In genomic region chr14:25460801-25461675, GRCm38 (mm10) we compare ENCODE assay signal across 8 mouse cellular contexts. TPM values are rescaled to one million over a fixed set of nuclear protein-coding genes. Genes with fewer than 3 reads are reported as not detected.
DNase-seq lines count a peak whose midpoint lies in the region; ATAC-seq lines count a peak whose summit lies in the region.

No protein-coding gene starts in this region.

- no peaks in the 10 kb centered on the region for H3K27me3 ChIP-seq in embryonic facial prominence, embryonic 10.5 days (replicated peaks; ENCODE audit: low read depth, poor library complexity, severe bottlenecking)
- H3K27me3 ChIP-seq in heart, embryonic 12.5 days (replicated peaks): no peaks in the 10 kb centered on the region
- no peaks in the 10 kb centered on the region for H3K27me3 ChIP-seq in kidney, embryonic 16.5 days (ENCODE audit: insufficient read depth, low read length)
- H3K27me3 ChIP-seq in midbrain, embryonic 15.5 days (replicated peaks): no peaks in the 10 kb centered on the region
- no peaks in the 10 kb centered on the region for H3K27me3 ChIP-seq in stomach, embryonic 14.5 days (ENCODE audit: control insufficient read depth, insufficient read depth, low read length)

- no peaks in the 10 kb centered on the region for H3K9me3 ChIP-seq in embryonic facial prominence, embryonic 10.5 days
- H3K9me3 ChIP-seq in heart, embryonic 12.5 days (replicated peaks): no peaks in the 10 kb centered on the region
- H3K9me3 ChIP-seq in kidney, embryonic 16.5 days (ENCODE audit: low read length): no peaks in the 10 kb centered on the region
- no peaks in the 10 kb centered on the region for H3K9me3 ChIP-seq in midbrain, embryonic 15.5 days
- no peaks in the 10 kb centered on the region for H3K9me3 ChIP-seq in stomach, embryonic 14.5 days (ENCODE audit: control insufficient read depth, low read depth, low read length)

- no peaks in the 10 kb centered on the region for H3K36me3 ChIP-seq in embryonic facial prominence, embryonic 10.5 days (replicated peaks)
- H3K36me3 ChIP-seq in heart, embryonic 12.5 days: no peaks in the 10 kb centered on the region
- no peaks in the 10 kb centered on the region for H3K36me3 ChIP-seq in kidney, embryonic 16.5 days (ENCODE audit: insufficient read depth, low read length)
- H3K36me3 ChIP-seq in midbrain, embryonic 15.5 days (replicated peaks): no peaks in the 10 kb centered on the region
- no peaks in the 10 kb centered on the region for H3K36me3 ChIP-seq in stomach, embryonic 14.5 days (ENCODE audit: control insufficient read depth, insufficient read depth, low read length)

- peak overlapping the region; percentile 97 for H3K4me3 ChIP-seq in embryonic facial prominence, embryonic 10.5 days
- peak overlapping the region; percentile 79 for H3K4me3 ChIP-seq in heart, embryonic 12.5 days
- peak overlapping the region; percentile 99 for H3K4me3 ChIP-seq in kidney, embryonic 16.5 days (ENCODE audit: low read length)
- peak overlapping the region; percentile 98 for H3K4me3 ChIP-seq in midbrain, embryonic 15.5 days
- H3K4me3 ChIP-seq in stomach, embryonic 14.5 days (ENCODE audit: low read depth, low read length): peak overlapping the region; percentile 89

- peak; percentile 69 for DNase-seq in urinary bladder, adult 2 months (ENCODE audit: low spot score)
- no peak for DNase-seq in urinary bladder, postnatal 10 days (ENCODE audit: low spot score)
- DNase-seq in embryonic facial prominence, embryonic 10.5 days (ENCODE audit: low spot score): peak; percentile 81
- DNase-seq in liver: peak; percentile 38

- WGBS in embryonic facial prominence, embryonic 10.5 days: under 1% methylated on average over 42 of the region's 42 CpGs
- WGBS in heart, embryonic 12.5 days: under 1% methylated on average over 42 of the region's 42 CpGs
- under 1% methylated on average over 42 of the region's 42 CpGs for WGBS in kidney, embryonic 16.5 days
- WGBS in midbrain, embryonic 15.5 days: under 1% methylated on average over 42 of the region's 42 CpGs
- WGBS in stomach, embryonic 14.5 days: under 1% methylated on average over 40 of the region's 42 CpGs

- no peak for ATAC-seq in heart, embryonic 12.5 days (ENCODE audit: insufficient number of reproducible peaks, low FRiP score)
- ATAC-seq in kidney, embryonic 16.5 days (ENCODE audit: low FRiP score, low TSS enrichment): no peak
- ATAC-seq in midbrain, embryonic 15.5 days (replicated peaks): no peak
- no peak for ATAC-seq in stomach, embryonic 14.5 days (ENCODE audit: insufficient number of reproducible peaks, insufficient read depth, low FRiP score, low read depth)

- peak overlapping the region; percentile 91 for H3K4me2 ChIP-seq in heart, embryonic 12.5 days
- H3K4me2 ChIP-seq in kidney, embryonic 16.5 days (replicated peaks; ENCODE audit: low read depth, low read length): peak overlapping the region; percentile 81
- H3K4me2 ChIP-seq in midbrain, embryonic 15.5 days: peak overlapping the region; percentile 74
- H3K4me2 ChIP-seq in stomach, embryonic 14.5 days (replicated peaks; ENCODE audit: low read depth, low read length): peak overlapping the region; percentile 76

- peaks cover 85% of the 10 kb centered on the region for H3K4me1 ChIP-seq in embryonic facial prominence, embryonic 10.5 days
- peaks cover 65% of the 10 kb centered on the region for H3K4me1 ChIP-seq in heart, embryonic 12.5 days (replicated peaks)
- peaks cover 64% of the 10 kb centered on the region for H3K4me1 ChIP-seq in kidney, embryonic 16.5 days (ENCODE audit: insufficient read depth, low read length)
- H3K4me1 ChIP-seq in midbrain, embryonic 15.5 days: peaks cover 68% of the 10 kb centered on the region
- peaks cover 53% of the 10 kb centered on the region for H3K4me1 ChIP-seq in stomach, embryonic 14.5 days (ENCODE audit: control insufficient read depth, insufficient read depth, low read length)

- peak overlapping the region; percentile 99 for H3K27ac ChIP-seq in embryonic facial prominence, embryonic 10.5 days (replicated peaks)
- H3K27ac ChIP-seq in heart, embryonic 12.5 days (ENCODE audit: poor library complexity, severe bottlenecking): peak overlapping the region; percentile 99
- H3K27ac ChIP-seq in kidney, embryonic 16.5 days (ENCODE audit: low read length): peak overlapping the region; percentile 100
- peak overlapping the region; percentile 98 for H3K27ac ChIP-seq in midbrain, embryonic 15.5 days
- peak overlapping the region; percentile 100 for H3K27ac ChIP-seq in stomach, embryonic 14.5 days (ENCODE audit: low read length)

- peak overlapping the region; percentile 98 for H3K9ac ChIP-seq in heart, embryonic 12.5 days
- H3K9ac ChIP-seq in kidney, embryonic 16.5 days (replicated peaks; ENCODE audit: low read length): peak overlapping the region; percentile 98
- peak overlapping the region; percentile 99 for H3K9ac ChIP-seq in midbrain, embryonic 15.5 days
- peak overlapping the region; percentile 95 for H3K9ac ChIP-seq in stomach, embryonic 14.5 days (replicated peaks; ENCODE audit: low read depth, low read length)

RNA-seq across cellular contexts. Expression of gene Zmiz1, which starts 2.1 kb away (rescaled TPM):
- polyA plus RNA-seq in urinary bladder, adult 2 months (2012; rRNA removed): 15.3 and 31.4 TPM in 2 replicates
- 42.8 and 45.6 TPM in 2 replicates for polyA plus RNA-seq in embryonic facial prominence, embryonic 10.5 days (2016; fragmentation: Nextera tagmentation; extraction: Ambion mirVana)
- 34.2 and 41.4 TPM in 2 replicates for polyA plus RNA-seq in heart, embryonic 12.5 days (2016; fragmentation: Nextera tagmentation; extraction: Ambion mirVana)
- 36.0 and 46.6 TPM in 2 replicates for polyA plus RNA-seq in kidney, embryonic 16.5 days (2015; fragmentation: Nextera tagmentation; extraction: Ambion mirVana)
- polyA plus RNA-seq in midbrain, embryonic 15.5 days (2015; fragmentation: Nextera tagmentation; extraction: Ambion mirVana): 77.3 and 78.8 TPM in 2 replicates
- polyA plus RNA-seq in stomach, embryonic 14.5 days (2014; fragmentation: Nextera tagmentation; extraction: Ambion mirVana): 43.9 and 45.3 TPM in 2 replicates
